Mouse (Mus musculus) kidney, embryonic 14.5 days (tissue): ENCODE results near the gene Taf1d. TPM values are rescaled to one million over a fixed set of nuclear protein-coding genes. Genes with fewer than 3 reads are reported as not detected.

Experiments
- ATAC-seq: fragments of 200-750 bp; cut with Nextera tagmentation; 2 replicates; pipeline ENCODE4 v1.8.0; 2017; ENCODE audit warnings: moderate number of reproducible peaks, mild to moderate bottlenecking, moderate TSS enrichment, moderate library complexity; ENCODE audit not compliant: low FRiP score, low TSS enrichment
- H3K27ac ChIP-seq: fragments of 300-500 bp; sonication (generic); 2 replicates; pipeline ENCODE4 v1.5.1; 2014; ENCODE audit warnings: low read depth, mild to moderate bottlenecking, low read length, moderate library complexity, mixed read lengths
- H3K27me3 ChIP-seq: fragments of 300-500 bp; sonication (generic); 2 replicates; pipeline ENCODE4 v1.6.1; 2014; ENCODE audit warnings: mild to moderate bottlenecking, low read length; ENCODE audit not compliant: control insufficient read depth, insufficient read depth
- H3K36me3 ChIP-seq: fragments of 300-500 bp; sonication (generic); 2 replicates; pipeline ENCODE4 v1.6.1; 2014; ENCODE audit warnings: low read length, mixed read lengths; ENCODE audit not compliant: control insufficient read depth, insufficient read depth
- H3K4me1 ChIP-seq: fragments of 300-500 bp; sonication (generic); 2 replicates; pipeline ENCODE4 v1.6.1; 2014; ENCODE audit warnings: low read length, mixed read lengths; ENCODE audit not compliant: control insufficient read depth, insufficient read depth
- H3K4me2 ChIP-seq: fragments of 300-500 bp; sonication (generic); replicated peaks from 2 replicates; pipeline ENCODE4 v1.6.1; 2014; ENCODE audit warnings: low read depth, mild to moderate bottlenecking, low read length
- H3K4me3 ChIP-seq: fragments of 300-500 bp; sonication (generic); 2 replicates; pipeline ENCODE4 v1.5.1; 2014; ENCODE audit warnings: mild to moderate bottlenecking, low read length
- H3K9ac ChIP-seq: fragments of 300-500 bp; sonication (generic); 2 replicates; pipeline ENCODE4 v1.6.1; 2014; ENCODE audit warnings: low read depth, mild to moderate bottlenecking, low read length, moderate library complexity
- H3K9me3 ChIP-seq: fragments of 300-500 bp; sonication (generic); 2 replicates; pipeline ENCODE4 v1.6.1; 2016; ENCODE audit warnings: low read length; ENCODE audit not compliant: control insufficient read depth
- WGBS: fragments of 180-500 bp; shearing (Covaris S2); extraction: QIAGEN DNeasy Blood & Tissue Kit; methylation state at CpG from one replicate; pipeline ENCODE4 v1.1.7; 2014; 5-methylcytosine and 5-hydroxymethylcytosine counted together
- polyA plus RNA-seq: library from polyadenylated mRNA; unstranded; fragments of >200 nt; fragmentation: Nextera tagmentation; extraction: Ambion mirVana; gene quantifications from 2 replicates; pipeline ENCODE4 v1.2.1, GENCODE M21; 2014

Taf1d gene
- 101 and 121 TPM in 2 replicates for polyA plus RNA-seq

- H3K27ac ChIP-seq = peak within 1 kb of the TSS; percentile 85
- peak; percentile 97 for ATAC-seq
- peak within 1 kb of the TSS; percentile 91 for H3K9ac ChIP-seq
- peaks cover 25% of the 10 kb centered on the region for H3K4me1 ChIP-seq
- H3K36me3 ChIP-seq = peaks cover 34% of the 10 kb centered on the region
- H3K9me3 ChIP-seq = no peaks in the 10 kb centered on the region
- H3K4me3 ChIP-seq = peak within 1 kb of the TSS; percentile 74
- no peaks in the 10 kb centered on the region for H3K27me3 ChIP-seq
- peak within 1 kb of the TSS; percentile 67 for H3K4me2 ChIP-seq
- 13% methylated on average over 45 of the region's 45 CpGs for WGBS
These were observed at the start of gene Taf1d for GRCm38 (mm10) chr9:15305503-15306397. Gene Taf1d, plus strand, starts transcription at chr9:15306214.

GRCm38 (mm10) chr9:15256214-15256613 lies 49.8 kb upstream of the Taf1d start:
- H3K9ac ChIP-seq = no peak overlapping the region
- H3K4me2 ChIP-seq = no peak overlapping the region
- 62% methylated on average over 3 of the region's 3 CpGs for WGBS
- ATAC-seq = no peak
- no peaks in the 10 kb centered on the region for H3K27me3 ChIP-seq
- H3K9me3 ChIP-seq = no peaks in the 10 kb centered on the region
- H3K4me1 ChIP-seq = no peaks in the 10 kb centered on the region
- no peak overlapping the region for H3K4me3 ChIP-seq
- no peak overlapping the region for H3K27ac ChIP-seq
- H3K36me3 ChIP-seq = peaks cover 8% of the 10 kb centered on the region

GRCm38 (mm10) chr9:15261980-15262379 lies 44.0 kb upstream of the Taf1d start:
- no peak for ATAC-seq
- 93% methylated on average over 8 of the region's 8 CpGs for WGBS
- Histone ChIP-seq H3K4me3 (no peak overlapping the region), H3K27me3 (no peaks in the 10 kb centered on the region), H3K4me2 (no peak overlapping the region), H3K9me3 (no peaks in the 10 kb centered on the region), H3K4me1 (no peaks in the 10 kb centered on the region), H3K9ac (no peak overlapping the region), H3K36me3 (peaks cover 60% of the 10 kb centered on the region), H3K27ac (no peak overlapping the region)

GRCm38 (mm10) chr9:15263487-15263886 lies 42.5 kb upstream of the Taf1d start:
- Histone ChIP-seq H3K9me3 (no peaks in the 10 kb centered on the region), H3K27ac (no peak overlapping the region), H3K4me2 (no peak overlapping the region), H3K27me3 (no peaks in the 10 kb centered on the region), H3K9ac (no peak overlapping the region), H3K36me3 (peaks cover 75% of the 10 kb centered on the region), H3K4me1 (no peaks in the 10 kb centered on the region), H3K4me3 (no peak overlapping the region)
- WGBS = 97% methylated on average over 10 of the region's 10 CpGs
- ATAC-seq = no peak

GRCm38 (mm10) chr9:15273981-15274380 lies 32.0 kb upstream of the Taf1d start:
- no peaks in the 10 kb centered on the region for H3K27me3 ChIP-seq
- WGBS = 94% methylated on average over 2 of the region's 2 CpGs
- ATAC-seq = no peak
- H3K4me2 ChIP-seq = no peak overlapping the region
- no peaks in the 10 kb centered on the region for H3K9me3 ChIP-seq
- H3K36me3 ChIP-seq = peaks cover 72% of the 10 kb centered on the region
- H3K4me3 ChIP-seq = no peak overlapping the region
- H3K4me1 ChIP-seq = 0 out of 2 replicates have a peak, but pooled peaks cover 6% of the 10 kb centered on the region
- no peak overlapping the region for H3K9ac ChIP-seq
- no peak overlapping the region for H3K27ac ChIP-seq

GRCm38 (mm10) chr9:15276855-15277254 lies 29.2 kb upstream of the Taf1d start:
- Histone ChIP-seq H3K4me1 (0 out of 2 replicates have a peak, but pooled peaks cover 10% of the 10 kb centered on the region), H3K4me2 (no peak overlapping the region), H3K9me3 (no peaks in the 10 kb centered on the region), H3K4me3 (no peak overlapping the region), H3K9ac (no peak overlapping the region), H3K27me3 (no peaks in the 10 kb centered on the region), H3K36me3 (peaks cover 45% of the 10 kb centered on the region), H3K27ac (no peak overlapping the region)
- no peak for ATAC-seq
- 94% methylated on average over 4 of the region's 4 CpGs for WGBS

GRCm38 (mm10) chr9:15278343-15278742 lies 27.7 kb upstream of the Taf1d start:
- H3K9me3 ChIP-seq = no peaks in the 10 kb centered on the region
- H3K4me3 ChIP-seq = no peak overlapping the region
- H3K27ac ChIP-seq = no peak overlapping the region
- no peak overlapping the region for H3K4me2 ChIP-seq
- WGBS = 96% methylated on average over 3 of the region's 3 CpGs
- H3K27me3 ChIP-seq = no peaks in the 10 kb centered on the region
- no peak overlapping the region for H3K9ac ChIP-seq
- peaks cover 30% of the 10 kb centered on the region for H3K36me3 ChIP-seq
- no peak for ATAC-seq
- 0 out of 2 replicates have a peak, but pooled peaks cover 10% of the 10 kb centered on the region for H3K4me1 ChIP-seq

GRCm38 (mm10) chr9:15279139-15279648 lies 26.8 kb upstream of the Taf1d start:
- H3K4me1 ChIP-seq = 0 out of 2 replicates have a peak, but pooled peaks cover 10% of the 10 kb centered on the region
- no peaks in the 10 kb centered on the region for H3K9me3 ChIP-seq
- peak overlapping the region; percentile 96 for H3K4me3 ChIP-seq
- no peaks in the 10 kb centered on the region for H3K27me3 ChIP-seq
- WGBS = 9% methylated on average over 19 of the region's 19 CpGs
- peak overlapping the region; percentile 91 for H3K27ac ChIP-seq
- ATAC-seq = no peak; the same call in 1 of the 2 replicates
- H3K4me2 ChIP-seq = peak overlapping the region; percentile 61
- peak overlapping the region; percentile 97 for H3K9ac ChIP-seq
- peaks cover 22% of the 10 kb centered on the region for H3K36me3 ChIP-seq
